Mouse (Mus musculus): ENCODE data around the gene Lrp11. TPM values are rescaled to one million over a fixed set of nuclear protein-coding genes. Genes with fewer than 3 reads are reported as not detected.
"Not testable (repeated sequence)": the region's sequence is repeated elsewhere in the genome, so short reads cannot be mapped to it uniquely, and the experiment has no call there.

Gene Lrp11
- total RNA-seq, 2 experiments from 2014 or later, result 149 TPM

- intact Hi-C loops (cut with DNase I), result loop anchor here (2.0 to 5.0 kb wide), 2 partner anchors 128 to 268 kb away; partner anchors contain the start of gene Ulbp1
- H3K27ac ChIP-seq, result no peak overlapping the region
- DNase-seq (ENCODE audit: extremely low spot score in 1 of 2, low spot score in 2 of 2), result peak; percentile 63 to 78
- peak; percentile 94 for TF ChIP-seq CTCF (IDR thresholded peaks at IDR 0.05)
- no peak overlapping the region for H3K4me3 ChIP-seq
Measured at GRCm38 (mm10) chr10:7600647-7601046, 11.0 kb downstream of the Lrp11 start.

DNA sequence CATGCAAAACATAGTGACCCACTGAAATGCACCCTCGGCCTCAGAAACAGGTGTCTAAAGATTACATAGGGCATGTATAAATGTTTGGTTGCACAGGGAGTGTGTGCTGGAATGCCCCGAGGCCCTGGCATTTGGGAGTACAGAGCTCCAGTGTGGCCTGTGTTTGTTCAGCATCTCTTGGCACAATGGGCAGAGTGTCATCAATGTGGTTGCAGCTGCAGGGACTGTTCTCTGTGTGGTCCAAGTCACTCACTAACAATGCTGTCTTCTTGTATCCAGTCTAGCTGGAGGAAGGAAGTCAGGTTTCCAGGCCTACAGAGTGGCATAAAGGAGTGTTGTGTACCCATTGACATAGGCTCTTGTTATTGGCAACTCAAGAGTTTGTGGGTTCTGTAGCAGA, 15.6 kb downstream of the Lrp11 start:
- no peak for TF ChIP-seq CTCF (IDR thresholded peaks at IDR 0.05)
- H3K27ac ChIP-seq, result no peak overlapping the region
- no peak overlapping the region for H3K4me3 ChIP-seq
- intact Hi-C loops (cut with DNase I), result no loop called here
- DNase-seq (ENCODE audit: extremely low spot score in 1 of 2, low spot score in 2 of 2), result no peak

- Histone ChIP-seq H3K4me3 (no peak overlapping the region), H3K27ac (no peak overlapping the region)
- intact Hi-C loops (cut with DNase I), result no loop called here
- no peak for TF ChIP-seq CTCF (IDR thresholded peaks at IDR 0.05)
- no peak for DNase-seq (ENCODE audit: extremely low spot score in 1 of 2, low spot score in 2 of 2)
Measured at GRCm38 (mm10) chr10:7606437-7606836, 16.8 kb downstream of the Lrp11 start.

DNA sequence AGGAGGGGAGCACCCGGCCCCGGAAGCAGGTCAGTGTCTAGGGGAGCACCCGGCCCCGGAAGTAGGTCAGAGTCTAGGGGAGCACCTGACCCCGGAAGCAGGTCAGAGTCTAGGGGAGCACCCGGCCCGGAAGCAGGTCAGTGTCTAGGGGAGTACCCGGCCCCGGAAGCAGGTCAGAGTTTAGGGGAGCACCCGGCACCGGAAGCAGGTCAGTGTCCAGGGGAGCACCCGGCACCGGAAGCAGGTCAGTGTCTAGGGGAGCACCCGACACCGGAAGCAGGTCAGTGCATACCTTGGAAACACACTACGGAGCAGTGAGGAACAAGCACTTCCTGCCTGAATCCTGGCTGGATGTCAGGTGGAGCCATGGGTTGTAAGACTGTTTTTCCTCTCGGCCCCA, 19.0 kb downstream of the Lrp11 start:
- intact Hi-C loops (cut with DNase I), result no loop called here
- TF ChIP-seq CTCF (IDR thresholded peaks at IDR 0.05), result no peak

GRCm38 (mm10) chr10:7611647-7612046, 22.0 kb downstream of the Lrp11 start:
- intact Hi-C loops (cut with DNase I), result no loop called here
- no peak for TF ChIP-seq CTCF (IDR thresholded peaks at IDR 0.05)
- no peak for DNase-seq (ENCODE audit: extremely low spot score in 1 of 2, low spot score in 2 of 2)
- no peak overlapping the region for H3K27ac ChIP-seq
- H3K4me3 ChIP-seq, result no peak overlapping the region

More for the DNA sequence above, 19.0 kb downstream of the Lrp11 start:
- Histone ChIP-seq H3K27ac (no peak overlapping the region), H3K4me3 (no peak overlapping the region)
- no peak for DNase-seq (ENCODE audit: extremely low spot score in 1 of 2, low spot score in 2 of 2)

GRCm38 (mm10) chr10:7612210-7612609, 22.6 kb downstream of the Lrp11 start:
- intact Hi-C loops (cut with DNase I); H3K4me3 ChIP-seq; DNase-seq (ENCODE audit: extremely low spot score in 1 of 2, low spot score in 2 of 2); H3K27ac ChIP-seq: not testable (repeated sequence)

DNA sequence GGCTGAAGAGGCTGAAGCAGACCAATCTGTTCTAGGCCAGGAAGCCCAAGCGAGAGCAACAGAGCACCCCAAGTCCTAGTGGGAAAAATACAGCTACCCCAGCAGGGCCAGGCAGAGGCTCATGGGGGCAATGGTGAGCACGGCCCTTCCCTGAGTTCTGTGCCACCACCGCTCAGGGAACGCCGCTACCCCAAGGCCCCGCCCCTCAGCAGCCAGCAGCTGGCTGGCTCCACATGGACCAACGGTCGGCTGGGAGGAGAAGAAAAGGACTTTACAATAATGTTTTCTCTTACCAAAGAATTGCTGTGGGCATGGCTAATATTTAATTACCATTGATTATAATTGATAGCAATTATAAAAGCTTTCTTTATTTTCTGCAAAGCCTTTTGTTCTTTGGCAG, 25.2 kb downstream of the Lrp11 start:
- no peak overlapping the region for H3K4me3 ChIP-seq
- no peak for TF ChIP-seq CTCF (IDR thresholded peaks at IDR 0.05)
- no peak overlapping the region for H3K27ac ChIP-seq
- intact Hi-C loops (cut with DNase I), result no loop called here
- no peak for DNase-seq (ENCODE audit: extremely low spot score in 1 of 2, low spot score in 2 of 2)

- DNase-seq (ENCODE audit: extremely low spot score in 1 of 2, low spot score in 2 of 2); intact Hi-C loops (cut with DNase I); H3K27ac ChIP-seq; H3K4me3 ChIP-seq: not testable (repeated sequence)
Measured at GRCm38 (mm10) chr10:7617146-7617545, 27.5 kb downstream of the Lrp11 start.

- intact Hi-C loops (cut with DNase I); H3K27ac ChIP-seq; H3K4me3 ChIP-seq; DNase-seq (ENCODE audit: extremely low spot score in 1 of 2, low spot score in 2 of 2): not testable (repeated sequence)
Measured at GRCm38 (mm10) chr10:7617556-7617955, 28.0 kb downstream of the Lrp11 start.

- H3K4me3 ChIP-seq, result no peak overlapping the region
- no peak overlapping the region for H3K27ac ChIP-seq
- DNase-seq (ENCODE audit: extremely low spot score in 1 of 2, low spot score in 2 of 2), result no peak
- intact Hi-C loops (cut with DNase I), result no loop called here
- no peak for TF ChIP-seq CTCF (IDR thresholded peaks at IDR 0.05)
Measured at GRCm38 (mm10) chr10:7619821-7620241, 30.2 kb downstream of the Lrp11 start.

DNA sequence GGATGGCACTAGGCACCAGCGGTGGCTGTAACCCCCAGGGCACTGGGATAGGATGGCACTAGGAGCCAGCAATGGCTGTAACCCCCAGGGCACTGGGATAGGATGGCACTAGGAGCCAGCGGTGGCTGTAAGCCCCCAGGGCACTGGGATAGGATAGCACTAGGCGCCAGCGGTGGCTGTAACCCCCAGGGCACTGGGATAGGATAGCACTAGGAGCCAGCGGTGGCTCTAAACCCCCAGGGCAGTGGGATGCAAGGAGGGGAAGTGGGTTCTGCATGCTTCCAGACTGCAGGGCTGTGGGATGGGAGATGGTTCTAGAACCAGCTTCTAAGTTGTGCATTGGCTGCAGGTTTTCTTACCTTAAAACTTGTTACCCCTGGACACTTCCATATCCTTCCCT, 31.1 kb downstream of the Lrp11 start:
- intact Hi-C loops (cut with DNase I), result no loop called here
- no peak for TF ChIP-seq CTCF (IDR thresholded peaks at IDR 0.05)
- Histone ChIP-seq H3K4me3 (no peak overlapping the region), H3K27ac (no peak overlapping the region)
- no peak for DNase-seq (ENCODE audit: extremely low spot score in 1 of 2, low spot score in 2 of 2)

- intact Hi-C loops (cut with DNase I), result no loop called here
- Histone ChIP-seq H3K4me3 (no peak overlapping the region), H3K27ac (no peak overlapping the region)
Measured at GRCm38 (mm10) chr10:7622378-7622777, 32.8 kb downstream of the Lrp11 start.

GRCm38 (mm10) chr10:7623861-7624518, 34.4 kb downstream of the Lrp11 start:
- intact Hi-C loops (cut with DNase I), result no loop called here
- Histone ChIP-seq H3K4me3 (no peak overlapping the region), H3K27ac (no peak overlapping the region)
- no peak for DNase-seq (ENCODE audit: extremely low spot score in 1 of 2, low spot score in 2 of 2)
- TF ChIP-seq CTCF (IDR thresholded peaks at IDR 0.05), result no peak

More at GRCm38 (mm10) chr10:7622378-7622777, 32.8 kb downstream of the Lrp11 start:
- TF ChIP-seq CTCF (IDR thresholded peaks at IDR 0.05), result no peak
- no peak for DNase-seq (ENCODE audit: extremely low spot score in 1 of 2, low spot score in 2 of 2)

All from left cerebral cortex, adult 2 months (tissue).